Mouse (Mus musculus) olfactory bulb, adult 2 months (tissue): ENCODE data around the gene Kcnk12.

Experiments used
- CTCF ChIP-seq: fragments of 200-500 bp; IDR thresholded peaks from 2 replicates; pipeline ENCODE4 v1.5.1; 2012; ENCODE audit warnings: low read depth, mild to moderate bottlenecking, low read length, moderate library complexity; ENCODE audit not compliant: insufficient read depth
- POLR2A ChIP-seq: fragments of 200-500 bp; IDR thresholded peaks from 2 replicates; pipeline ENCODE4 v1.6.1; 2012; ENCODE audit warnings: mild to moderate bottlenecking, low read depth, low read length, moderate library complexity; ENCODE audit not compliant: insufficient read depth

DNA sequence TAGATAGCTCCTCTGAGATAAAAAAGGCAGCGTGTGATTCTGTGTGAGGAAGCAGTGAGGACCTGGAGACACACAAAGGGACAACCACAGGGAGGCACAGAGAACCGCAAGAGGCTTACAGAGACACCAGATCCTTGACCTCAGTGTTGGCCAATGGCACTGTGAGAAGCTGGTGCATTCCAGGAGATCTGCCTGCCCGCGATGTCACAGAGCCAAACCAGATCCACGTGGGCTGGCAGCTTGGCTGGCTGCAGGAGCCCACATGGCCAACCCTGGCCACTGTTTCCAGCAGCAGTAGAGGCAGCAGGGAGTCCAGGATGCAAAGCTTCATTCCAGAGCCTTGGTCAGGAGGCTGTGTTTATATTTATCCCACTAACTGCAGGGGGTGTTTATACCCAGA lies 27.0 kb downstream of the Kcnk12 start:
- TF ChIP-seq POLR2A (no peak), CTCF (no peak)
